Mouse (Mus musculus): ENCODE measurements at regions not wholly inside any gene's neighbourhood (a gene's known extent, or its start where the extent isn't known, plus 50 kb on each side); places are given as distances from the start of the nearest gene placed in this dataset.

DNA sequence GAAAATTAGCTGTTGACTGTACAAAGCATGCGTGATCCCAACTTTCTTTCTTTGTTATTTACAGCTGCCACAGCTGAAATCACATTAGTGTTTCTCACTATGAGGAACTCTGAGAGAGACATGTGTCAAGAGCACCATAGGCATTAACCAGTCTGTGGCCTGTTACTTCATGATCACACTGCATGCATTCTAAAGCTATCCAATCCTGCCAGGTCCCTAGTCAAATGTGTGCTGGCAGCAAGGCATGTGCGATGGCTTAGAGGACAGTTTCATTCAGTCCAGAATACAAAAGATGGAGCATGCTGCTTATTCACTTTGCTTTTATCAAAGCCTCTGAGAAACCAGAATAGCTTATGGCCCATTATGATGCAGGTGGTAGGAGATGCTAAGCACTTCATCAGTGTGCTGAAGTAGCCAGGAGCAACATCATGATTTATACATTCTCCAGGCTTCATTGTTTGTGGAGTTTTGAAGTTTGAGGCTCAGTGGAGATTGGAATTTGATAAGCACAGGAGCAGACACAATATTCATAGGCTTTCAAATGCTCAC lies 882.9 kb upstream of the Lrrn3 start:
- no peak for ATAC-seq

DNA sequence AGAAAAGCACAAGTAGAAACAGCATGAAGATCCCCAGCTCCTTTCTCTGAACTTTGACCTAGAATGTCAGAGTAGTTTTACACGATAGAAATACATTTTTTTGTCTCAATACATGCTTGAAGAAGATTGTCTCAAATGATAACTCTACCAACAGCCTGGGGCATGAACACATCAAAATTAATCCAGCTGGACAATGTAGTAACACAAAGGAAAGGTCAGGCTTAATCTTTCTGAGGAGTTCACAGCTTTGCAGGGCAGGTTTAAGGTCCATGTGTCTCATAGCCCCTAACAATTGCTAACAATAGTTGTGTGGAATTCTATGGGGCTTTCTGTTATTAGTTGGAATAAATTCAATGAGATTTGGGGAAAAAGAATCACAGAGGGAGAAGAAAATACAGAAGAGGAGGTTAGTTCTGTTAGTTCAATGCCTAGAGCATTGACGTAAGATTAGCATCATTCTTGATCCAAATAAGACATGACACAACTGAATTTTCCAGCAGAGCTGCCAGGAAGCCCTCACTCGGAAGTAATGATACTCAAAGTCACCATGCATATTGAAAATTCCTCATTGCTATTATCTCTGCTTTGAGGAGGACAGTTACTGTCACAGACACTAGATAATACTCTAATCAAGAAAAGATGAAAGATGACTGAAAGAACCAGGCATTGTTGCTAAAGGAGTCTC lies 852.9 kb upstream of the Lrrn3 start:
- no peak for ATAC-seq

GRCm38 (mm10) chr12:42306429-42306828 lies 820.2 kb upstream of the Lrrn3 start:
- no peak for ATAC-seq

DNA sequence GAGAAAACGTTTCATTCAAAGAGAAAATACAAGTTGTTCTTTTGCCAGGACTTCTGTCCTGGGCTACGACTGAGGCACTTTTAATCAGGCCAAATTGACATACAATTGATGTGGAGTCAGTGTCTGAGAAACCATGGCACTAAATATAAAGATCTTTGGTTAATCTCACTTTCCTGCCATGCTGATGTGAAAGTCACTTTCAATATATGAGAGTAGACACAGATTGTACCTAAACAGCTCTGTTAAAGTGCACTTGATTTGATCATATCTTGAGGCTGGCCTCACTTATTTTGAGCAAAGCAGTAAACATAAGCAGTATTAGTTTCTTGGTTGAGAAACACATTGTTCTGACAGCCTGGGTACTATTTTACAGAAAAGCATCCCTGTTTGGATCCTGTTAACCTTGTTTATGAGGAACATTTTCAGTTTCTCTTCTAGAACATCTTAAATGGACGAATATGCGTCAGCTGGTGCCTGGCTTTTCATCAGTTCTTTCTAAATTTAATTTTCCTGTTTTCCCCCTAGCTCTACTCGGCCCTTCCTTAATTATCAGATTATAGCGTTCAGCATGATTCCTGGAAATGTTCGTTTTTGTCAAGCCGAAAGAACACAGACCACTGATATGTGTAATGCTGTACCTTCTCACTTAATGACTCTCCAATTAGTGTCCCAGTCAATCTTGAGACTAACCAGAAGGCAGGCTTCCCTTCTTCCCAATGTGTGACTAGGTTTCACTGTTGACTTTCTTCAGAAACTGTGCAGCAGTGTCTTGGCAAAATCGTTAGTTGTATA lies 791.2 kb upstream of the Lrrn3 start:
- no peak for ATAC-seq

- no peak for ATAC-seq
Observed at GRCm38 (mm10) chr12:42250410-42250809, 764.2 kb upstream of the Lrrn3 start.

GRCm38 (mm10) chr12:42229235-42229634 lies 743.0 kb upstream of the Lrrn3 start:
- ATAC-seq = no peak

GRCm38 (mm10) chr12:42181646-42182045 lies 695.4 kb upstream of the Lrrn3 start:
- no peak for ATAC-seq

DNA sequence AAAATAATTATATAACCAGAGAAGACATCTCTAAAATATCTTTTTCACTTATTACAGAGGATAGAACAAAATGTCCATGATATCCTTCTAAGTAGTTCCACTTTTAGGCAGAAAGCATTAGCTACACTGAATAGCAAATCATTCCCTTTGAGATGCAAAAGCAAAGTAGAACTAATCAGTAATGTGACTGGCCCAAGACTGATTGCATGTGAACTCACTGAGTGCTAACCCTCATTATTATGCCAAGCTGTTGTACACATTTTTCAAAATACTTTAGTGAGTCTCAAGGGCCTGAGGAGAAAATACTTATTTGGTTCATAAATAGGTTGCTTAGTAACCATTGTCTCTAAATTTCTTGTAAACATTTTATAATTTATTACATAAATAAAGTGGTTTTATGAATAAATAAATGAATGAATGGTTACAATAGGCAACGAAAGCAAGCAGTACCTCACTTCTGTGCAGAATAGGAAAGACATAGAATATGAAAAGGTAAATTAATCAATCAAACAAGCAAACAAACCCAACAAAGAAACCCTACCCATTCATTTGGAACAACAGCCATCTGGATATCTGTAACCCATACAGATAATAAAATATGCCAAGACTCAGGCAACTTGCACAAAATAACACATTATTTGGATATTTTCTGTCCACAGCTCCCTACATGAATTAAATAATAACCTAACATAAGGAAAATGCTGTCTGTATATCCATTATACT lies 693.9 kb upstream of the Lrrn3 start:
- no peak for ATAC-seq

GRCm38 (mm10) chr12:42147971-42148370 lies 661.7 kb upstream of the Lrrn3 start:
- no peak for ATAC-seq

- no peak for ATAC-seq
Observed at GRCm38 (mm10) chr12:42138694-42139442, 652.6 kb upstream of the Lrrn3 start.

- ATAC-seq = no peak
Observed at GRCm38 (mm10) chr12:42138177-42138576, 651.9 kb upstream of the Lrrn3 start.

DNA sequence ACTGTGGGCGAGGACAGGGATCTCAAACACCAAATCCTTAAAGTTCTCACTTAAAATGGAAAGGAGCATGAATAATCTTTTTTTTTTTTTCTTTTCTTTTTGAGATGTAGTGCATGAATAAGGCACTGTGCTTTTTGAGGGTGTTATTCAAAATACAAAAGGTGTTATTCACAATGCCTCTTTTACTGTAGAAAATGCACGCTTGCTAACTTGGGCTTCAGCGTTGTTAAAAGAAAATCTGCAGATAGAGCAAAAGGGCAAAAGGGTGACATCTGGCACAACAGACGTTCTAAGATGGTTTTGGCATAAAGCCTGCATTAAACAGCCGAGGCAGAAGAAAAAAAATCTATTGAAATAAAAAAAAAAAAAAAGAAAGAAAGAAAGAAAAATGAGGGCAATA lies 651.5 kb upstream of the Lrrn3 start:
- no peak for ATAC-seq

- no peak for ATAC-seq
Observed at GRCm38 (mm10) chr12:42100189-42100588, 614.0 kb upstream of the Lrrn3 start.

GRCm38 (mm10) chr12:42070401-42070800 lies 584.2 kb upstream of the Lrrn3 start:
- no peak for ATAC-seq

GRCm38 (mm10) chr12:42063745-42064144 lies 577.5 kb upstream of the Lrrn3 start:
- ATAC-seq = no peak

DNA sequence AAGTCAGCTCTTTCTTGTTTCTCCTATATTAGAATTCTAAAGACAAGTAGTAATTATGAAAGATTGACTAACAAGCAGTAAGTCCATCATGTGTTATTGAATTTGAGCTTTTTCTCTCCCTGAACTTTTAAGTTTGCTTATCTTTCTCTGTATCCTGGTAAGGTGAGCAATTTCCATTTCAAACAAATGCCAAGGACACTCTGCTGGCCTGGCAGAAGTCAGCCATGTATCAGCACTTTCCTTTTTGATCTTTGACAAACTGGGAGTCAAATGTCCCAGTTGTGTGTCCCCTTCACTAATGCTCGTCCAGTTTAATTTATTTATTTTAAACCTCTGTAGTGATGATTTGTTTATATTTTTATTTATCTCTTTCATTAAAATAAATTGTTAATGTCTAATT lies 562.8 kb upstream of the Lrrn3 start:
- no peak for ATAC-seq

- peak; percentile 37 for ATAC-seq
Observed at GRCm38 (mm10) chr12:42027874-42028273, 541.6 kb upstream of the Lrrn3 start.

DNA sequence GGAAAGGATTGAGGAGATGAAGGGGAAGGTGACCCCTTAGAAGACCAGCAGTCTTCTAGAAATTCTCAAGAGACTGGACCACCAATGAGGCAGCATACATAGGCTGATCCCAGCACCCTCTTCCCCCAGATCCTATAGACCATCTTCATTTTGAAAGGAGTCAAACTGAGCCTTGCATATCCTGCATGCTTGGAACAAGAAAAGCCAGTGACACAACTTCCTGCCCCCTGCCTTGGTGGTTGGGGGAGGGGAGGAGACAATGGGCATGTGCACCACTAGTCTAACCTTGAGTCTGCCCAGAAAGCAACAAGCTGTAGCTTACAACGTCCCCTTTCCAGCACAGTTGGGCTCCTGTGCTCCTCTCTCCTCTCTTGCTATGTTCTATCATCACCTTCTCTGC lies 531.3 kb upstream of the Lrrn3 start:
- peak; percentile 83 for ATAC-seq

DNA sequence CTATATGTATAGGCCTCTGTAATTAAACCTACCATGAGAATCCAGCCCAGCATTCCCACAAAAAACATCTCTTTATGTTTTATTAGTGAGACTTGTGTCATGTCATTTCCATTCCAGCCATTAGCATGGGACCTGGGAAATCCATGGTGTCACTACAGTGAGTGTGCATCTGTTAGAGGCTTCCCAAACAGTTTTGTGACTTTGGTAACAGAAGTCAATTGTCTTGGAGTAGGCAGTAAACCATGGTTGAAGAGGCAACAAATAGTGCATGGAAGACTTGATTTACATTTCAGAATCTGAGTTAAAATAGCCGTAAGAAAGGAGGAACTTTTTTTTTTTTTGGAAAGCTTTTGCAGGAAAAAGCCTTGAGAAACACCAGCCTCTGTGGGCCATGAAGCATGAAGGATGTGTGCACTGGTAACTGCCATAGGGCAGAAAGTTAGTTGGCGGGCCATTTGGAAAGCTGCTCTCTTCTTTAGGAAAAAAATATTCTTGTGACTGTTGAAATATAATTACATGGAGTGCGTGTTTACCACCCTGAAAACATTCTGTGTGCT lies 522.7 kb upstream of the Lrrn3 start:
- no peak for ATAC-seq

DNA sequence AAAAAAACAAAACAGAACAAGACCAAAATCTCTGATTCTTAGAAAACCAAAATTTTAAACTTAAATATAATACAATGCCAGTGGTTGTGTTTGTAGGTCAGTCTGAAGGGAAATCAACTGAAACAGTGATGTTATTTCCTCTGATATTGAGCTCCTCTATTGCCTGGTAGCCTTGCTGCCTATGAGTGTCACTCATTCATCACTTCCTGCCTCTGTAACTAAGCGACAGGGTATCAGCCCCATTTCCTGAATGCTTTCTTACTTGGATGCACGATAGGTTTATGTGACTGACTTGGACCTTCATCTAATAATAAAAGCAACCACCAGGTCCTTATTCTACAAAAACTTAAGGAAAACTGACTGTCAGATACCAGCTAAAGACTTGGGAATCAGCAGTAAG lies 520.7 kb upstream of the Lrrn3 start:
- peak; percentile 87 for ATAC-seq

All from CD4-positive, CD25-positive, alpha-beta regulatory T cell, adult 4 months (primary cell).